Comparison of ENCODE assay signal across 17 mouse cellular contexts in genomic region chr15:101317814-101318500, GRCm38 (mm10). TPM values are rescaled to one million over a fixed set of nuclear protein-coding genes. Genes with fewer than 3 reads are reported as not detected.
A peak's percentile ranks its signal among the peaks of the same experiment; 100 is the strongest.
DNase-seq lines count a peak whose midpoint lies in the region; ATAC-seq and TF ChIP-seq lines count a peak whose summit lies in the region.
"Had no signal": no experiment of that assay in that cellular context is flagged by ENCODE, and none has a peak within 500 bp of the region (broad histone marks: within the 10 kb centered on the region; RNA-seq: fewer than 3 reads in every experiment).

No protein-coding gene starts in this region.

- peak overlapping the region; percentile 74; the same call in 1 of the 2 replicates for H3K27ac ChIP-seq in heart, embryonic 15.5 days
- peak overlapping the region; percentile 36; the same call in 1 of the 2 replicates for H3K27ac ChIP-seq in testis, adult 2 months (ENCODE audit: control insufficient read depth, insufficient read depth, low read depth, low read length)
- H3K27ac ChIP-seq in liver, embryonic 16.5 days (ENCODE audit: low read length): peak overlapping the region; percentile 39
- H3K27ac ChIP-seq in intestine, embryonic 16.5 days (ENCODE audit: low read length): no peak overlapping the region
- H3K27ac ChIP-seq: hindbrain, embryonic 15.5 days; midbrain, embryonic 15.5 days; neural tube, embryonic 15.5 days had no signal

- 58% methylated on average over 2 of the region's 2 CpGs for WGBS in heart, embryonic 15.5 days
- 28% methylated on average over 2 of the region's 2 CpGs for WGBS in liver, embryonic 16.5 days (ENCODE audit: insufficient replicate concordance)
- 80% methylated on average over 2 of the region's 2 CpGs for WGBS in intestine, embryonic 16.5 days

- H3K4me3 ChIP-seq in heart, embryonic 15.5 days: no peak overlapping the region
- H3K4me3 ChIP-seq in testis, adult 2 months (ENCODE audit: control insufficient read depth, low read depth, low read length): no peak overlapping the region
- no peak overlapping the region for H3K4me3 ChIP-seq in liver, embryonic 16.5 days (ENCODE audit: low read depth, low read length)
- no peak overlapping the region for H3K4me3 ChIP-seq in intestine, embryonic 16.5 days (ENCODE audit: low read length)
- H3K4me3 ChIP-seq: hindbrain, embryonic 15.5 days; midbrain, embryonic 15.5 days; neural tube, embryonic 15.5 days had no signal

- TF ChIP-seq CTCF in testis, adult 2 months (IDR thresholded peaks at IDR 0.05; ENCODE audit: control insufficient read depth, insufficient read depth, insufficient replicate concordance, low read depth, low read length): no peak

- no peaks in the 10 kb centered on the region for H3K36me3 ChIP-seq in heart, embryonic 15.5 days
- no peaks in the 10 kb centered on the region for H3K36me3 ChIP-seq in testis, adult 2 months (ENCODE audit: control insufficient read depth, insufficient read depth, low read length)
- no peaks in the 10 kb centered on the region for H3K36me3 ChIP-seq in liver, embryonic 16.5 days (ENCODE audit: control insufficient read depth, insufficient read depth)
- no peaks in the 10 kb centered on the region for H3K36me3 ChIP-seq in intestine, embryonic 16.5 days (ENCODE audit: control insufficient read depth, insufficient read depth, low read length)
- H3K36me3 ChIP-seq: hindbrain, embryonic 15.5 days; midbrain, embryonic 15.5 days; neural tube, embryonic 15.5 days had no signal

- TF ChIP-seq POLR2A in testis, adult 2 months (IDR thresholded peaks at IDR 0.05; ENCODE audit: control insufficient read depth, low read depth, low read length): no peak

- no peaks in the 10 kb centered on the region for H3K9me3 ChIP-seq in heart, embryonic 15.5 days (replicated peaks)
- no peaks in the 10 kb centered on the region for H3K9me3 ChIP-seq in liver, embryonic 16.5 days (replicated peaks; ENCODE audit: control insufficient read depth, low read length)
- no peaks in the 10 kb centered on the region for H3K9me3 ChIP-seq in intestine, embryonic 16.5 days (ENCODE audit: control insufficient read depth, low read length)
- H3K9me3 ChIP-seq: hindbrain, embryonic 15.5 days; midbrain, embryonic 15.5 days; neural tube, embryonic 15.5 days had no signal

- intact Hi-C loops in heart, postnatal 25 days (cut with DNase I): loop anchor here (5.0 kb wide), 1 partner anchor 96 kb away; the partner anchor contains the start of gene Grasp

- no peak for DNase-seq in heart, postnatal 25 days (ENCODE audit: low spot score)
- no peak for DNase-seq in testis, postnatal 10 days (ENCODE audit: low spot score)
- no peak for DNase-seq in natural killer cell, adult 2 months (ENCODE audit: low spot score in 2 of 2)
- DNase-seq in adrenal gland, postnatal 25 days: no peak
- DNase-seq: adrenal gland, postnatal 14 days; cerebellum, adult 18-20 months; lung, adult 2 months; thymus, postnatal 4 days had no signal

- no peaks in the 10 kb centered on the region for H3K27me3 ChIP-seq in heart, embryonic 15.5 days
- H3K27me3 ChIP-seq in testis, adult 2 months (ENCODE audit: control insufficient read depth, insufficient read depth, low read length): no peaks in the 10 kb centered on the region
- H3K27me3 ChIP-seq in liver, embryonic 16.5 days (ENCODE audit: control insufficient read depth, insufficient read depth, low read depth, low read length): no peaks in the 10 kb centered on the region
- H3K27me3 ChIP-seq in intestine, embryonic 16.5 days (replicated peaks; ENCODE audit: control insufficient read depth, insufficient read depth, low read length): no peaks in the 10 kb centered on the region
- H3K27me3 ChIP-seq: hindbrain, embryonic 15.5 days; midbrain, embryonic 15.5 days; neural tube, embryonic 15.5 days had no signal

- H3K9ac ChIP-seq in heart, embryonic 15.5 days: no peak overlapping the region
- no peak overlapping the region for H3K9ac ChIP-seq in liver, embryonic 16.5 days (ENCODE audit: low read depth, low read length)
- no peak overlapping the region for H3K9ac ChIP-seq in intestine, embryonic 16.5 days (ENCODE audit: low read depth, low read length)
- H3K9ac ChIP-seq: hindbrain, embryonic 15.5 days; midbrain, embryonic 15.5 days; neural tube, embryonic 15.5 days had no signal

- H3K4me1 ChIP-seq in heart, embryonic 15.5 days (replicated peaks): peaks cover 27% of the 10 kb centered on the region
- H3K4me1 ChIP-seq in testis, adult 2 months (ENCODE audit: control insufficient read depth, insufficient read depth, low read length): peaks cover 7% of the 10 kb centered on the region
- no peaks in the 10 kb centered on the region; the same call in 1 of the 2 replicates for H3K4me1 ChIP-seq in liver, embryonic 16.5 days (ENCODE audit: control insufficient read depth, low read depth, low read length)
- H3K4me1 ChIP-seq in intestine, embryonic 16.5 days (ENCODE audit: control insufficient read depth, insufficient read depth, low read length): peaks cover 22% of the 10 kb centered on the region

- H3K4me2 ChIP-seq in heart, embryonic 15.5 days: no peak overlapping the region
- peak overlapping the region; percentile 23; the same call in 1 of the 2 replicates for H3K4me2 ChIP-seq in liver, embryonic 16.5 days (ENCODE audit: low read depth, low read length)
- no peak overlapping the region for H3K4me2 ChIP-seq in intestine, embryonic 16.5 days (ENCODE audit: low read depth, low read length)
- H3K4me2 ChIP-seq: hindbrain, embryonic 15.5 days; midbrain, embryonic 15.5 days; neural tube, embryonic 15.5 days had no signal

- no peak for ATAC-seq in heart, embryonic 15.5 days (replicated peaks; ENCODE audit: insufficient number of reproducible peaks, insufficient read depth, low FRiP score, low read depth)
- no peak for ATAC-seq in liver, embryonic 16.5 days (ENCODE audit: low read depth)
- ATAC-seq in intestine, embryonic 16.5 days: no peak
- ATAC-seq: CD4-positive, CD25-positive, alpha-beta regulatory T cell, adult 4 months; midbrain, embryonic 15.5 days had no signal

RNA-seq across cellular contexts. Expression of gene 6030408B16Rik, which starts 24.9 kb away (rescaled TPM):
- 3.1 and 4.8 TPM in 2 replicates for polyA plus RNA-seq in heart, embryonic 15.5 days (2015; fragmentation: Nextera tagmentation; extraction: Ambion mirVana)
- 1 to 10 TPM; 1.3 to 1.5 TPM for total RNA-seq in heart, postnatal 25 days (2021)
- 8.5 and 10.4 TPM in 2 replicates for polyA plus RNA-seq in testis, adult 2 months (2012; rRNA removed)
- 0.72 and 0.81 TPM in 2 replicates for polyA plus RNA-seq in liver, embryonic 16.5 days (2015; fragmentation: Nextera tagmentation; extraction: Ambion mirVana)
- polyA plus RNA-seq in intestine, embryonic 16.5 days (2015; fragmentation: Nextera tagmentation; extraction: Ambion mirVana): 3.6 and 4.4 TPM in 2 replicates
- 0.27 TPM in 1 of 2 replicates, not detected in the other for total RNA-seq in adrenal gland, postnatal 25 days (2021)
- total RNA-seq: gastrocnemius, adult 8-10 months had no signal
- polyA plus RNA-seq: CD4-positive, CD25-positive, alpha-beta regulatory T cell, adult 4 months; hindbrain, embryonic 15.5 days had no signal

RNA-seq across cellular contexts. Expression of gene Atg101, which starts 33.9 kb away (rescaled TPM):
- polyA plus RNA-seq in heart, embryonic 15.5 days (2015; fragmentation: Nextera tagmentation; extraction: Ambion mirVana): 52.0 and 59.9 TPM in 2 replicates
- 10 to 100 TPM; 21.5 to 25.0 TPM for total RNA-seq in heart, postnatal 25 days (2021)
- polyA plus RNA-seq in testis, adult 2 months (2012; rRNA removed): 16.4 and 17.5 TPM in 2 replicates
- 25.0 and 26.1 TPM in 2 replicates for polyA plus RNA-seq in liver, embryonic 16.5 days (2015; fragmentation: Nextera tagmentation; extraction: Ambion mirVana)
- 58.3 and 67.1 TPM in 2 replicates for polyA plus RNA-seq in intestine, embryonic 16.5 days (2015; fragmentation: Nextera tagmentation; extraction: Ambion mirVana)
- total RNA-seq in adrenal gland, postnatal 25 days (2021): 40.6 and 44.5 TPM in 2 replicates

RNA-seq across cellular contexts. Expression of gene Krt80, which starts 52.0 kb away (rescaled TPM):
- polyA plus RNA-seq in heart, embryonic 15.5 days (2015; fragmentation: Nextera tagmentation; extraction: Ambion mirVana): 7.4 and 8.1 TPM in 2 replicates
- total RNA-seq in heart, postnatal 25 days (2021): 1 to 10 TPM; 2.0 to 2.2 TPM
- polyA plus RNA-seq in testis, adult 2 months (2012; rRNA removed): 0.32 and 0.42 TPM in 2 replicates
- 0.32 and 0.52 TPM in 2 replicates for polyA plus RNA-seq in liver, embryonic 16.5 days (2015; fragmentation: Nextera tagmentation; extraction: Ambion mirVana)
- polyA plus RNA-seq in intestine, embryonic 16.5 days (2015; fragmentation: Nextera tagmentation; extraction: Ambion mirVana): 1.1 and 1.2 TPM in 2 replicates
- 1.0 and 1.3 TPM in 2 replicates for total RNA-seq in adrenal gland, postnatal 25 days (2021)
